Mouse (Mus musculus) heart, embryonic 15.5 days (tissue): ENCODE results near the gene Zfp979. TPM values are rescaled to one million over a fixed set of nuclear protein-coding genes. Genes with fewer than 3 reads are reported as not detected.
"Not testable (repeated sequence)": the region's sequence is repeated elsewhere in the genome, so short reads cannot be mapped to it uniquely, and the experiment has no call there.

ENCODE experiments used
- ATAC-seq: fragments of 200-750 bp; cut with Nextera tagmentation; replicated peaks from 2 replicates; pipeline ENCODE4 v1.8.0; 2017; ENCODE audit warnings: low read depth, moderate TSS enrichment; ENCODE audit not compliant: insufficient number of reproducible peaks, insufficient read depth, low FRiP score
- H3K27ac ChIP-seq: fragments of 300-500 bp; sonication (generic); 2 replicates; pipeline ENCODE4 v1.5.1; 2015; ENCODE audit warnings: mild to moderate bottlenecking, inconsistent platforms
- H3K27me3 ChIP-seq: fragments of 300-500 bp; sonication (generic); 2 replicates; pipeline ENCODE4 v1.6.1; 2015; ENCODE audit warnings: inconsistent platforms
- H3K36me3 ChIP-seq: fragments of 300-500 bp; sonication (generic); 2 replicates; pipeline ENCODE4 v1.6.1; 2015; ENCODE audit warnings: mild to moderate bottlenecking, inconsistent platforms
- H3K4me1 ChIP-seq: fragments of 300-500 bp; sonication (generic); replicated peaks from 2 replicates; pipeline ENCODE4 v1.6.1; 2015; ENCODE audit warnings: inconsistent platforms
- H3K4me2 ChIP-seq: fragments of 300-500 bp; sonication (generic); 2 replicates; pipeline ENCODE4 v1.6.1; 2015; ENCODE audit warnings: inconsistent platforms, mild to moderate bottlenecking, moderate library complexity
- H3K4me3 ChIP-seq: fragments of 300-500 bp; sonication (generic); 2 replicates; pipeline ENCODE4 v1.5.1; 2015; ENCODE audit warnings: mild to moderate bottlenecking, inconsistent platforms
- H3K9ac ChIP-seq: fragments of 300-500 bp; sonication (generic); 2 replicates; pipeline ENCODE4 v1.6.1; 2015; ENCODE audit warnings: mild to moderate bottlenecking, inconsistent platforms
- H3K9me3 ChIP-seq: fragments of 300-500 bp; sonication (generic); replicated peaks from 2 replicates; pipeline ENCODE4 v1.6.1; 2016; ENCODE audit warnings: inconsistent platforms
- WGBS: fragments of 180-500 bp; shearing (Covaris S2); methylation state at CpG from one replicate; pipeline ENCODE4 v1.1.7; 2015; ENCODE audit warnings: mixed read lengths; 5-methylcytosine and 5-hydroxymethylcytosine counted together
- polyA plus RNA-seq: library from polyadenylated mRNA; unstranded; fragments of >200 nt; fragmentation: Nextera tagmentation; extraction: Ambion mirVana; gene quantifications from 2 replicates; pipeline ENCODE4 v1.2.1, GENCODE M21; 2015

Gene Zfp979
- polyA plus RNA-seq = 2.6 and 3.6 TPM in 2 replicates

DNA sequence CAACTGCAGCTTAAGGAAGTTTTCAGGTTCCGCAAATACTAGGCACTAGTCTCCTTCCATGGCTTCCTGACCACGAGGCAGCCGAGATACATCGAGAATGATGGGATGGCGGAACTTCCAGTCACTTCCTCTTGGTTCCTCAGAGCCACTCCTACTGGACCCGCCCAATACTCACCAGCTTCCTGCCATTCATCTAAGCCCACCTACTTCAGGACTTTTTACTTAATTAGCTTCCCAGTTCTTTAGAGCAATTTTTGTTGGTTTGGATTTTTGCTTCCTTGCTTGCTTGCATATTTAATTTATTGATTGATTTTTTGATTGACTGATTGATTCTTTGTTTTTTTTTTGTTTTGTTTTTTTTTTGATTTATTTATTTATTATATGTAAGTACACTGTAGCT is at the start of gene Zfp979:
Gene Zfp979 (minus strand): TSS at position 101 of the 400 bp plus-strand sequence.
- not testable (repeated sequence) for H3K27me3 ChIP-seq, H3K36me3 ChIP-seq, H3K4me2 ChIP-seq, H3K4me3 ChIP-seq, H3K4me1 ChIP-seq, H3K9ac ChIP-seq, H3K9me3 ChIP-seq, ATAC-seq, H3K27ac ChIP-seq
- no CpG with 5 or more reads among the region's 6 CpGs for WGBS

DNA sequence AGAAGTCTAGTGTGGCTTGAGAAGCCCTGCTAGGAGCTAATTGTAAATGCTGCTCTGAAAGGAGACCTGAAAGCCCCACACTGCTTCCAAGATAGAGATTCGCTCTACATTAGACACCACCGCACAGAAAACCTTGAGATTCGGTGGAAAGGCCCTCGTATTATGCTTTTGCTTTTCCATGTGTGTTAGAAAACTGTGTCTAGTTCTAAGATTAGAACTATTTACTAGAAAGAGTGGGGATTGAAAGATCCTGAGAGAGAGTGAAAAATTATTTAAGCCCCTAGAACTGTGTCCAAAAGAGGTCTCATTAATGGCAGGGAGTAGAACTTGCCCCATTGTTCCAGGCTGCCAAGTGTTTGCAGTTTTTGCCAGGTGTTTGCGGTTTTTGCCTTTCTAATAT is 12.9 kb upstream of the Zfp979 start:
- H3K4me2 ChIP-seq, ATAC-seq: not testable (repeated sequence)
- 79% methylated on average over 5 of the region's 5 CpGs for WGBS

DNA sequence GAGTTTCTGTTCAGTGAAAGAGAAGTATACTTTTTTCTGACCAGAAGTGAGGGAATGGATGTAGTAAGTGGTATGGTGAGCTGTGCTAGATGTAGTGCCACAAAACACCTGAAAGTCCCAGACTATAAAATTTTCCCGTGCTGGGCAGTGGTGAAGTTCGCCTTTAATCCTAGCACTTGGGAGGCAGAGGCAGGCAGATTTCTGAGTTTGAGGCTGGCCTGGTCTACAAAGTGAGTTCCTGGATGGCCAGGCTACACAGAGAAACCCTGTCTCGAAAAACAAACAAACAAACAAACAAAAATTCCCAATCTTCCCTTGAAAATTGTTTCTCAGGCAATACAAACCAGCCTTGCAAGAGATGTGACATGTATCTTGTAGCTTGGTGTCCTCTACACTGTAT is 5.1 kb upstream of the Zfp979 start:
- WGBS = no CpG with 5 or more reads among the region's 3 CpGs
- H3K9ac ChIP-seq, H3K27ac ChIP-seq, H3K4me2 ChIP-seq, H3K9me3 ChIP-seq, H3K4me1 ChIP-seq, H3K36me3 ChIP-seq, H3K27me3 ChIP-seq, H3K4me3 ChIP-seq, ATAC-seq: not testable (repeated sequence)

More for the DNA sequence above, 12.9 kb upstream of the Zfp979 start:
- not testable (repeated sequence) for H3K27me3 ChIP-seq, H3K9me3 ChIP-seq, H3K36me3 ChIP-seq, H3K4me1 ChIP-seq, H3K9ac ChIP-seq, H3K27ac ChIP-seq, H3K4me3 ChIP-seq

DNA sequence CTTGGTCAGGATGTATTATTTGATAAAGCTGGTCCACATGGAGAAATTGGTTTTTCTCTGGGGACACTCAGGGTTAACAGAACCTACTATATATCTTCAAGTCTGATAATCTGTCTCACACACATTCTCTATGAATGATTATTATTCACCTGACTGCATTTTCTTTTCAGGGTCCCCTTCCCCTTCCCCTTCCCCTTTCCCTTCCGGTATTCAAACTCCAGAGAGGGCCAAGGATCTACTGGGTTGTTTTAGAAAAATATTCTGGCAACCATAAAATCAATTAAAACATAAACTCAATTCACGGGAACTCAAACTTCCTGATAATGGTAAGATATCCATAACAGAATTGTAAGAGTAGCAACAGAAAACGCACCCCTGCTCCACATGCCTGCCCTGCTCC is 381 bp downstream of the Zfp979 start:
- H3K4me3 ChIP-seq, H3K9ac ChIP-seq, H3K36me3 ChIP-seq, H3K4me2 ChIP-seq, H3K4me1 ChIP-seq, H3K27me3 ChIP-seq, H3K27ac ChIP-seq, H3K9me3 ChIP-seq: not testable (repeated sequence)
- ATAC-seq = 0 out of 2 replicates have a peak, but pooled peaks have one; percentile 53
- 39% methylated on average over 2 of the region's 3 CpGs for WGBS

DNA sequence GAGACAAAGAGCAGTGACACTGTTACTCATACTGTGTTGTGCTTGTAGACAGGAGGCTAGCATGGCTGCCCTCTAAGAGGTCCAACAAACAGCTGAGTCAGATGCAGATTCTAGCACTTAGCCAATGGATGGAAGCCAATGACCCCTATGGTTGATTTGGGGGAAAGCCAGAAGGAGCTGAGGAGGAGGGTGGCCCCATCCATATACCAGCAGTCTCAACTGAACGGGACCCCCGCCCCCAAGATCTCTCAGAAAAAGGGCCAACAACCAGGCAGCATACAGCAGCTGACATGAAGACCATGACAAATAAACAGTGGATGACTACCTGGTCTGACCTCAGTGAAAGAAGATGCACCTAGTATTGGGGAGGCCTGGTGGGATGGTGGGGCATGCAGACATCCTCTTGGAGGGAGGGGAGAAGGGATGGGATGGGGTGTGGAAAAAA is 8.5 kb downstream of the Zfp979 start:
- not testable (repeated sequence) for H3K9ac ChIP-seq, H3K27me3 ChIP-seq, H3K4me1 ChIP-seq, H3K4me3 ChIP-seq, H3K4me2 ChIP-seq, H3K36me3 ChIP-seq, H3K9me3 ChIP-seq, H3K27ac ChIP-seq
- ATAC-seq = peak; percentile 60
- no CpG with 5 or more reads among the region's 2 CpGs for WGBS

DNA sequence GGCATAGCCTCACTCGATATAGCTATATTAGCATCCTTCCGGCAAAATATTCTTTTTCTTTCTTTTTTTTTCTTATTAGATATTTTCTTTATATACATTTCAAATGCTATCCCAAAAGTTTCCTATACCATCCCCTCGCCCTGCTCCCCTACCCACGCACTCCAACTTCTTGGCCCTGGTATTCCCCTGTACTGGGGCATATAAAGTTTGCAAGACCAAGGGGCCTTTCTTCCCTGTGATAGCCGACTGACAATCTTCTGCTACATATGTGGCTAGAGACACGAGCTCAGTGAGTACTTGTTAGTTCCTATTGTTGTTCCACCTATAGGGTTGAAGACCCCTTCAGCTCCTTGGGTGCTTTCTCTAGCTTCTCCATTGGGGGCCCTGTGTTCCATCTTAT is 35.8 kb downstream of the Zfp979 start:
- not testable (repeated sequence) for H3K4me3 ChIP-seq, H3K9ac ChIP-seq, H3K4me1 ChIP-seq, H3K27me3 ChIP-seq, H3K36me3 ChIP-seq, ATAC-seq, H3K27ac ChIP-seq, H3K4me2 ChIP-seq
- H3K9me3 ChIP-seq = peaks cover 25% of the 10 kb centered on the region
- WGBS = 80% methylated on average over 6 of the region's 6 CpGs

DNA sequence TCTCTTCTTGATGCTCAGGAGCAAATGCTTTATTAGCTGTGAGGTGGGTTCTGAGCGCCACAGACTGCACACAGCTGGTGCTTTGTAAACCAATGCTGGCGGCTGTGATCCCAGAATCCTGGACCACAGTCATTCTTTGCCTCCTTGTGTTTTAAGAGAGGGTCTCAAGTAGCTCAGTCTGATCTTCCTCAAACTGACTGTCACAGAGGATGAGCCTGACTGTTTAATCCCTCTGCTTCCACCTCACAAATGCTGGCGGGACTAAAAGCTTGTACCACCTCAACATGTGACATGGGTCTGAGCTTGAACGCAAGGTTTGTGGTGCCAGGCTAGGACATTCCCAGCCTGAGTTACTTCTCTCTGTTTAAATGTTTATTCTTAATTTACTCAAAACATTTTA is 36.8 kb downstream of the Zfp979 start:
- Histone ChIP-seq H3K36me3 (no peaks in the 10 kb centered on the region), H3K27ac (no peak overlapping the region), H3K4me2 (no peak overlapping the region), H3K9me3 (peaks cover 24% of the 10 kb centered on the region), H3K9ac (no peak overlapping the region), H3K4me1 (no peaks in the 10 kb centered on the region), H3K4me3 (no peak overlapping the region), H3K27me3 (no peaks in the 10 kb centered on the region)
- 69% methylated on average over 4 of the region's 4 CpGs for WGBS
- ATAC-seq = no peak

DNA sequence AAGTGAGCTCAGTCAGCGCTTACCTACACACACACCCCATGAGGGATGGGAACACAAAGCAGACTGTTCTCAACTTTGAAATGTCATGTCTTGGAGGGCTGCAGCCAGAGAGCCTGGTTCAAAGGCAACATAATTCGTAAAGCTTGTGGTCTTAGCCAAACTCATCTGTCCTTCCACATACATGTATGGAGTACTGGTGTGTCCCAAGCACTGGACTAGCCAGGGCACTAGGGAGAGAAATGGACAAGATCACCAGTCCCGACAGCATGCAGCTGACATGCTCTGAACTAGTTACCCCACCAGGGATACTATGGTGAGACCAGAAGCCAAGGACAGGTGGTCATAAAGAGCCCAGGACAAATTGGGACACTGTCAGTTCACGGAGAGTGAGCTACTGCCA is 38.5 kb downstream of the Zfp979 start:
- no peaks in the 10 kb centered on the region for H3K27me3 ChIP-seq
- no peaks in the 10 kb centered on the region for H3K4me1 ChIP-seq
- H3K27ac ChIP-seq = no peak overlapping the region
- H3K9me3 ChIP-seq = peaks cover 23% of the 10 kb centered on the region; the same call in 1 of the 2 replicates
- no peaks in the 10 kb centered on the region for H3K36me3 ChIP-seq
- no peak overlapping the region for H3K4me2 ChIP-seq
- H3K4me3 ChIP-seq = no peak overlapping the region
- no peak for ATAC-seq
- 65% methylated on average over 4 of the region's 4 CpGs for WGBS
- no peak overlapping the region for H3K9ac ChIP-seq

DNA sequence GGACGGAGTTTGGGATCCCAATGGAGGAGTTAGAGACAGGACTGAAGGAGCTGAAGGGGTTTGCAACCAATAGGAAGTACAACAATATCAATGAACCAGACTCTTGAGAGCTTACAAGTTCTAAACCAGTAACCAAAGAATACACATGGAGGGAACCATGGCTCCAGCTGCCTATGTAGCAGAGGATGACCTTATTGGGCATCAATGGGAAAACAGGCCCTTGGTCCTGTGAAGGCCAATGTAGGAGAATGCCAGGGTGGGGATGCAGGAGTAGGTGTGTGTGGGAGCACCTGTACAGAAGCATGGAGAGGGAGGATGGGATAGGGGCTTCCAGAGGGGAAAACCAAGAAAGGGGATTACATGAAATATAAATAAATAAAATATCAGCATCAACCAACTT is 40.4 kb downstream of the Zfp979 start:
- no peak for ATAC-seq
- Histone ChIP-seq H3K27ac (no peak overlapping the region), H3K9me3 (peaks cover 21% of the 10 kb centered on the region; the same call in 1 of the 2 replicates), H3K4me3 (no peak overlapping the region), H3K4me1 (no peaks in the 10 kb centered on the region), H3K9ac (no peak overlapping the region), H3K27me3 (no peaks in the 10 kb centered on the region), H3K4me2 (no peak overlapping the region), H3K36me3 (no peaks in the 10 kb centered on the region)
- 39% methylated on average over 1 of the region's 1 CpGs for WGBS

DNA sequence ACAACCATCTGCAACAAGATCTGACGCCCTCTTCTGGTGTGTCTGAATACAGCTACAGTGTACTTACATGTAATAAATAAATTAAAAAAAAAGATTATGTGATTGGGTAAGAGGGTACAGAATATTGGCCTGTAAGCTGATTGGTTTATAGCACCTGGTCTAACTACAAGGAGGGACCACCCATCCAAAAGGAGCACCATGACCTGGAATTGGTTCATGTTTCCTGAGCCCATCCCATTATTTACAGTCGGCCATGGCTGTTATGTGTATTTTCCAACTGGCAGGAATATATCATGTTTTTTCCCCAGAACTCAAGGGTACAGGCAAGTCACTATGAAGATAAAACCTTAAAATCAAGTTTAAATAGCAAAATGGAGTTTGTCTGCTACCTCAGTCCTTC is 43.5 kb downstream of the Zfp979 start:
- Histone ChIP-seq H3K27me3 (no peaks in the 10 kb centered on the region), H3K4me3 (no peak overlapping the region), H3K9me3 (peaks cover 17% of the 10 kb centered on the region; the same call in 1 of the 2 replicates), H3K4me2 (no peak overlapping the region), H3K4me1 (no peaks in the 10 kb centered on the region), H3K9ac (no peak overlapping the region), H3K36me3 (no peaks in the 10 kb centered on the region), H3K27ac (no peak overlapping the region)
- no peak for ATAC-seq
- WGBS = 58% methylated on average over 2 of the region's 2 CpGs

DNA sequence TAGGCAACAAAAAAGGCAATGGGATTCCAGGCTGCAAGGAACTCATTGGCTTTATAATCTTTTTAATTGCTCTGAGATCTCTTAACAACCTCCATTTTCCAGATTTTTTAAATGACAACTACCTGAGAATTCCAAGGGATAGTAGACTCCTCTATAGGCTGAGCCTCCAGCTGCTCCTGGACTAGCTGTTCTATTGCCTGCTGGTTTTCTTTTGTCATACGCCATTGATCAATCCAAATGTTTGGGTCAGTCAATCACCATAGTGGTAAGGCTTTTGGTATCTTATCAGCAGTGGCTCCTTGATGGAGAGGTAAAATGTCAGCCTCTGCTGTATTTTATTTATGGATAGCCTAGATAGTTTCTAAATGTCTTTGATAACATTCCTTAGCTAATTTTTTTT is 44.6 kb downstream of the Zfp979 start:
- no peak overlapping the region for H3K9ac ChIP-seq
- 51% methylated on average over 1 of the region's 1 CpGs for WGBS

DNA sequence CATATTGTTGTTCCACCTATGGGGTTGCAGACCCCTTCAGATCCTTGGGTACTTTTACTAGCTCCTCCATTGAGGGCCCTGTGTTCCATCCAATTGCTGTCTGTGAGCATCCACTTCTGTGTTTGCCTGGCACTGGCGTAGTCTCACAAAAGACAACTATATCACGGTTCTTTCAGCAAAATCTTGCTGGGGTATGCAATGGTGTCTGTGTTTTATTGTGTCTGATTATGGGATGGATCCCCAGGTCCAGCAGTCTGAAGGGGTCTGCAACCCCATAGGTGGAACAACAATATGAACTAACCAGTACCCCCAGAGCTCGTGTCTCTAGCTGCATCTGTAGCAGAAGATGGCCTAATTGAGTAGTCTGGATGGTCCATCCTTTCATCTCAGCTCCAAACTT is 47.7 kb downstream of the Zfp979 start:
- not testable (repeated sequence) for H3K4me1 ChIP-seq, H3K36me3 ChIP-seq, H3K4me2 ChIP-seq, ATAC-seq, H3K27ac ChIP-seq, H3K4me3 ChIP-seq, H3K9me3 ChIP-seq, H3K27me3 ChIP-seq, H3K9ac ChIP-seq
- WGBS = 74% methylated on average over 3 of the region's 3 CpGs

More for the DNA sequence above, 44.6 kb downstream of the Zfp979 start:
- ATAC-seq = no peak
- no peaks in the 10 kb centered on the region for H3K4me1 ChIP-seq
- H3K4me3 ChIP-seq = no peak overlapping the region
- H3K9me3 ChIP-seq = peaks cover 17% of the 10 kb centered on the region; the same call in 1 of the 2 replicates
- H3K36me3 ChIP-seq = no peaks in the 10 kb centered on the region
- H3K4me2 ChIP-seq = no peak overlapping the region
- H3K27me3 ChIP-seq = no peaks in the 10 kb centered on the region
- no peak overlapping the region for H3K27ac ChIP-seq
